Mouse (Mus musculus): ENCODE measurements at regions not wholly inside any gene's neighbourhood (a gene's known extent, or its start where the extent isn't known, plus 50 kb on each side); places are given as distances from the start of the nearest gene placed in this dataset.

GRCm38 (mm10) chr7:116596914-116597313 is 92.7 kb downstream of the Nucb2 start:
- H3K9ac ChIP-seq = no peak overlapping the region
- H3K27ac ChIP-seq = no peak overlapping the region
- H3K27me3 ChIP-seq (replicated peaks) = no peaks in the 10 kb centered on the region
- ATAC-seq (ENCODE audit: low FRiP score, low read depth) = no peak
- H3K36me3 ChIP-seq = no peaks in the 10 kb centered on the region
- H3K9me3 ChIP-seq = no peaks in the 10 kb centered on the region
- no peaks in the 10 kb centered on the region for H3K4me1 ChIP-seq
- H3K4me2 ChIP-seq (replicated peaks) = no peak overlapping the region
- H3K4me3 ChIP-seq = no peak overlapping the region

GRCm38 (mm10) chr7:116600340-116600739 is 96.2 kb downstream of the Nucb2 start:
- H3K4me1 ChIP-seq = no peaks in the 10 kb centered on the region
- H3K9ac ChIP-seq = no peak overlapping the region
- 85% methylated on average over 3 of the region's 3 CpGs for WGBS
- no peaks in the 10 kb centered on the region for H3K9me3 ChIP-seq
- no peaks in the 10 kb centered on the region for H3K36me3 ChIP-seq
- H3K27ac ChIP-seq = no peak overlapping the region
- no peaks in the 10 kb centered on the region for H3K27me3 ChIP-seq (replicated peaks)
- no peak overlapping the region for H3K4me2 ChIP-seq (replicated peaks)
- no peak for ATAC-seq (ENCODE audit: low FRiP score, low read depth)
- H3K4me3 ChIP-seq = no peak overlapping the region

- Histone ChIP-seq H3K9ac (no peak overlapping the region), H3K27me3 (replicated peaks) (no peaks in the 10 kb centered on the region), H3K4me3 (no peak overlapping the region), H3K27ac (no peak overlapping the region), H3K36me3 (no peaks in the 10 kb centered on the region), H3K9me3 (no peaks in the 10 kb centered on the region), H3K4me1 (peaks cover 9% of the 10 kb centered on the region), H3K4me2 (replicated peaks) (no peak overlapping the region)
- ATAC-seq (ENCODE audit: low FRiP score, low read depth) = no peak
- WGBS = 86% methylated on average over 6 of the region's 6 CpGs
Observed at GRCm38 (mm10) chr7:116603167-116603839, 99.1 kb downstream of the Nucb2 start.

GRCm38 (mm10) chr7:116603840-116604194 is 99.6 kb downstream of the Nucb2 start:
- Histone ChIP-seq H3K36me3 (no peaks in the 10 kb centered on the region), H3K9me3 (no peaks in the 10 kb centered on the region), H3K27me3 (replicated peaks) (no peaks in the 10 kb centered on the region), H3K9ac (no peak overlapping the region), H3K4me2 (replicated peaks) (no peak overlapping the region), H3K27ac (no peak overlapping the region), H3K4me1 (peaks cover 9% of the 10 kb centered on the region), H3K4me3 (no peak overlapping the region)
- 80% methylated on average over 3 of the region's 3 CpGs for WGBS
- no peak for ATAC-seq (ENCODE audit: low FRiP score, low read depth)

GRCm38 (mm10) chr7:116606255-116606654 is 102.1 kb downstream of the Nucb2 start:
- no peaks in the 10 kb centered on the region for H3K9me3 ChIP-seq
- 87% methylated on average over 6 of the region's 6 CpGs for WGBS
- no peak for ATAC-seq (ENCODE audit: low FRiP score, low read depth)
- peaks cover 9% of the 10 kb centered on the region for H3K4me1 ChIP-seq
- H3K36me3 ChIP-seq = no peaks in the 10 kb centered on the region
- no peak overlapping the region for H3K27ac ChIP-seq
- H3K4me2 ChIP-seq (replicated peaks) = no peak overlapping the region
- no peak overlapping the region for H3K9ac ChIP-seq
- H3K27me3 ChIP-seq (replicated peaks) = no peaks in the 10 kb centered on the region
- no peak overlapping the region for H3K4me3 ChIP-seq

- H3K36me3 ChIP-seq = no peaks in the 10 kb centered on the region
- H3K4me1 ChIP-seq = peaks cover 9% of the 10 kb centered on the region
- no peak overlapping the region for H3K27ac ChIP-seq
- WGBS = 72% methylated on average over 6 of the region's 6 CpGs
- no peaks in the 10 kb centered on the region for H3K27me3 ChIP-seq (replicated peaks)
- ATAC-seq (ENCODE audit: low FRiP score, low read depth) = no peak
- no peak overlapping the region for H3K4me2 ChIP-seq (replicated peaks)
- H3K9me3 ChIP-seq = no peaks in the 10 kb centered on the region
- H3K9ac ChIP-seq = no peak overlapping the region
- no peak overlapping the region for H3K4me3 ChIP-seq
Observed at GRCm38 (mm10) chr7:116606751-116607483, 102.7 kb downstream of the Nucb2 start.

GRCm38 (mm10) chr7:116607628-116608225 is 103.6 kb downstream of the Nucb2 start:
- Histone ChIP-seq H3K4me3 (peak overlapping the region; percentile 14; the same call in 1 of the 2 replicates), H3K27ac (no peak overlapping the region), H3K36me3 (no peaks in the 10 kb centered on the region), H3K4me2 (replicated peaks) (peak overlapping the region; percentile 63), H3K9ac (no peak overlapping the region), H3K9me3 (no peaks in the 10 kb centered on the region), H3K4me1 (peaks cover 9% of the 10 kb centered on the region), H3K27me3 (replicated peaks) (no peaks in the 10 kb centered on the region)
- 8% methylated on average over 15 of the region's 15 CpGs for WGBS
- ATAC-seq (ENCODE audit: low FRiP score, low read depth) = peak; percentile 55; the same call in 1 of the 2 replicates

GRCm38 (mm10) chr7:116608350-116609085 is 104.3 kb downstream of the Nucb2 start:
- WGBS = 25% methylated on average over 15 of the region's 15 CpGs
- H3K4me3 ChIP-seq = peak overlapping the region; percentile 14; the same call in 1 of the 2 replicates
- peak overlapping the region; percentile 63 for H3K4me2 ChIP-seq (replicated peaks)
- ATAC-seq (ENCODE audit: low FRiP score, low read depth) = peak; percentile 67
- no peaks in the 10 kb centered on the region for H3K36me3 ChIP-seq
- no peaks in the 10 kb centered on the region for H3K9me3 ChIP-seq
- no peak overlapping the region for H3K27ac ChIP-seq
- peaks cover 9% of the 10 kb centered on the region for H3K4me1 ChIP-seq
- no peaks in the 10 kb centered on the region for H3K27me3 ChIP-seq (replicated peaks)
- no peak overlapping the region for H3K9ac ChIP-seq

- Histone ChIP-seq H3K4me1 (peaks cover 9% of the 10 kb centered on the region), H3K4me2 (replicated peaks) (no peak overlapping the region), H3K36me3 (no peaks in the 10 kb centered on the region), H3K4me3 (no peak overlapping the region), H3K27ac (no peak overlapping the region), H3K9ac (no peak overlapping the region), H3K9me3 (no peaks in the 10 kb centered on the region), H3K27me3 (replicated peaks) (no peaks in the 10 kb centered on the region)
- 84% methylated on average over 6 of the region's 6 CpGs for WGBS
- no peak for ATAC-seq (ENCODE audit: low FRiP score, low read depth)
Observed at GRCm38 (mm10) chr7:116609406-116609805, 105.2 kb downstream of the Nucb2 start.

- 85% methylated on average over 12 of the region's 12 CpGs for WGBS
- no peak for ATAC-seq (ENCODE audit: low FRiP score, low read depth)
- Histone ChIP-seq H3K36me3 (no peaks in the 10 kb centered on the region), H3K4me2 (replicated peaks) (no peak overlapping the region), H3K27me3 (replicated peaks) (no peaks in the 10 kb centered on the region), H3K4me3 (no peak overlapping the region), H3K27ac (no peak overlapping the region), H3K9me3 (no peaks in the 10 kb centered on the region), H3K4me1 (peaks cover 9% of the 10 kb centered on the region), H3K9ac (no peak overlapping the region)
Observed at GRCm38 (mm10) chr7:116609906-116610305, 105.7 kb downstream of the Nucb2 start.

- Histone ChIP-seq H3K9me3 (no peaks in the 10 kb centered on the region), H3K4me1 (no peaks in the 10 kb centered on the region), H3K4me3 (no peak overlapping the region), H3K27ac (no peak overlapping the region), H3K9ac (no peak overlapping the region), H3K27me3 (replicated peaks) (no peaks in the 10 kb centered on the region), H3K4me2 (replicated peaks) (no peak overlapping the region), H3K36me3 (no peaks in the 10 kb centered on the region)
- no peak for ATAC-seq (ENCODE audit: low FRiP score, low read depth)
- 78% methylated on average over 3 of the region's 3 CpGs for WGBS
Observed at GRCm38 (mm10) chr7:116615984-116616383, 111.8 kb downstream of the Nucb2 start.

GRCm38 (mm10) chr7:116619636-116620035 is 115.5 kb downstream of the Nucb2 start:
- Histone ChIP-seq H3K27ac (no peak overlapping the region), H3K9ac (no peak overlapping the region), H3K27me3 (replicated peaks) (no peaks in the 10 kb centered on the region), H3K4me3 (no peak overlapping the region), H3K9me3 (no peaks in the 10 kb centered on the region), H3K4me1 (no peaks in the 10 kb centered on the region), H3K36me3 (no peaks in the 10 kb centered on the region), H3K4me2 (replicated peaks) (no peak overlapping the region)
- ATAC-seq (ENCODE audit: low FRiP score, low read depth) = no peak
- WGBS = 74% methylated on average over 2 of the region's 2 CpGs
